Mouse (Mus musculus) kidney, postnatal 0 days (tissue): ENCODE data around the gene Wnt9a. TPM values are rescaled to one million over a fixed set of nuclear protein-coding genes. Genes with fewer than 3 reads are reported as not detected.
A peak's percentile ranks its signal among the peaks of the same experiment; 100 is the strongest.

Source experiments
- ATAC-seq: fragments of 200-750 bp; cut with Nextera tagmentation; replicated peaks from 2 replicates; pipeline ENCODE4 v1.8.0; 2017; ENCODE audit warnings: low read depth, moderate number of reproducible peaks, moderate TSS enrichment, moderate library complexity; ENCODE audit not compliant: low FRiP score
- DNase-seq: peaks from one replicate; pipeline ENCODE4 v3.0.0-alpha.2; 2016; ENCODE audit warnings: low spot score
- H3K27ac ChIP-seq: fragments of 300-500 bp; sonication (generic); 2 replicates; pipeline ENCODE4 v1.5.1; 2014; ENCODE audit warnings: mild to moderate bottlenecking
- H3K27me3 ChIP-seq: fragments of 300-500 bp; sonication (generic); 2 replicates; pipeline ENCODE4 v1.6.1; 2014; ENCODE audit warnings: low read length, mixed read lengths; ENCODE audit not compliant: insufficient read depth
- H3K36me3 ChIP-seq: fragments of 300-500 bp; sonication (generic); 2 replicates; pipeline ENCODE4 v1.6.1; 2014; ENCODE audit warnings: low read length, mixed read lengths; ENCODE audit not compliant: insufficient read depth
- H3K4me1 ChIP-seq: fragments of 300-500 bp; sonication (generic); replicated peaks from 2 replicates; pipeline ENCODE4 v1.6.1; 2014; ENCODE audit warnings: antibody characterized with exemption, low read length, mixed read lengths; ENCODE audit not compliant: insufficient read depth
- H3K4me2 ChIP-seq: fragments of 300-500 bp; sonication (generic); 2 replicates; pipeline ENCODE4 v1.6.1; 2014; ENCODE audit warnings: mild to moderate bottlenecking, low read length, moderate library complexity, mixed read lengths
- H3K4me3 ChIP-seq: fragments of 300-500 bp; sonication (generic); replicated peaks from 2 replicates; pipeline ENCODE4 v1.5.1; 2014; ENCODE audit warnings: low read depth, low read length
- H3K9ac ChIP-seq: fragments of 300-500 bp; sonication (generic); 2 replicates; pipeline ENCODE4 v1.6.1; 2014; ENCODE audit warnings: low read depth, low read length
- H3K9me3 ChIP-seq: fragments of 300-500 bp; sonication (generic); replicated peaks from 2 replicates; pipeline ENCODE4 v1.6.1; 2016; ENCODE audit warnings: low read length, inconsistent platforms, mixed read lengths
- CTCF ChIP-seq: IDR thresholded peaks from 2 replicates; pipeline ENCODE4 v1.5.1; 2016; ENCODE audit warnings: antibody characterized with exemption, low read depth, mild to moderate bottlenecking, moderate library complexity
- WGBS: fragments of 180-500 bp; shearing (Covaris S2); extraction: QIAGEN DNeasy Blood & Tissue Kit; methylation state at CpG from one replicate; pipeline ENCODE4 v1.1.7; 2014; 5-methylcytosine and 5-hydroxymethylcytosine counted together
- microRNA-seq: library from miRNA; unstranded; fragments of <30 nt; microRNA quantifications from one replicate; pipeline ENCODE4, GENCODE M21; 2016
- polyA plus RNA-seq: library from polyadenylated mRNA; unstranded; fragments of >200 nt; fragmentation: Nextera tagmentation; extraction: Ambion mirVana; gene quantifications from 2 replicates; pipeline ENCODE4 v1.2.1, GENCODE M21; 2015

The Wnt9a gene
- polyA plus RNA-seq, 1 experiment from 2014 or later: 1.1 TPM

- no peaks in the 10 kb centered on the region for H3K4me1 ChIP-seq
- H3K9ac ChIP-seq: no peak overlapping the region
- no peak overlapping the region for H3K4me2 ChIP-seq
- no peak overlapping the region for H3K27ac ChIP-seq
- no peaks in the 10 kb centered on the region for H3K27me3 ChIP-seq
- TF ChIP-seq CTCF: no peak
- no peaks in the 10 kb centered on the region for H3K36me3 ChIP-seq
- no peak for DNase-seq
- 82% methylated on average over 11 of the region's 11 CpGs for WGBS
- H3K9me3 ChIP-seq: no peaks in the 10 kb centered on the region
- ATAC-seq: no peak
- H3K4me3 ChIP-seq: no peak overlapping the region
These were observed 63.1 kb downstream of the Wnt9a start for GRCm38 (mm10) chr11:59369848-59370247.

- WGBS: 80% methylated on average over 16 of the region's 16 CpGs
- DNase-seq: no peak
- H3K9me3 ChIP-seq: no peaks in the 10 kb centered on the region
- H3K36me3 ChIP-seq: no peaks in the 10 kb centered on the region
- no peaks in the 10 kb centered on the region for H3K27me3 ChIP-seq
- no peak within 1 kb of the TSS for H3K9ac ChIP-seq
- no peak within 1 kb of the TSS for H3K4me2 ChIP-seq
- no peaks in the 10 kb centered on the region for H3K4me1 ChIP-seq
- no peak within 1 kb of the TSS for H3K4me3 ChIP-seq
- H3K27ac ChIP-seq: no peak within 1 kb of the TSS
- TF ChIP-seq CTCF: peak; percentile 31; the same call in 1 of the 2 replicates
- no peak for ATAC-seq
These were observed 68.7 kb downstream of the Wnt9a start, which contains the start of gene Prss38 for GRCm38 (mm10) chr11:59375475-59375874. Gene Prss38 (minus strand): TSS chr11:59375657.

DNA sequence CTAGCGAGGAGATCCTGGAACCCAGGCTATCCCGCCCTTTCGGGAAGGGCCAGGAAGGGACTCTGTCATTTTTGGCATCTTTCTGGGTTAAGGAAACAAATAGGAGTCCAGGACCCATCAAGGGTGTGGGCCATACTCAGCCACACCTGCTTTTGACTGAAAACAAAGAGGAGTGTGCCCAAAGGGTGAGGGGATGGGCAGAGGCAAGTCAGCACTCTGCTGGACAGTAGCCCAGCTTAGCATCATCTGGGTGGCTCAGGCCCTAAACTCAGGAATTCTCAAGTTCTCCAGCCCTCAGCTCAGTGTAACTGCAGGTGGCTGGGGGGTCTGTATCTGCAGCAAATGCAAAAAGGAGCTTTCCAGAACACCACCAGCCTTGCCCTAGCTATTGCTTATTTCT is 71.3 kb downstream of the Wnt9a start:
- Histone ChIP-seq H3K4me3 (no peak overlapping the region), H3K4me2 (no peak overlapping the region), H3K27me3 (no peaks in the 10 kb centered on the region), H3K9ac (no peak overlapping the region), H3K36me3 (no peaks in the 10 kb centered on the region), H3K27ac (no peak overlapping the region), H3K9me3 (no peaks in the 10 kb centered on the region), H3K4me1 (no peaks in the 10 kb centered on the region)
- DNase-seq (no peak), ATAC-seq (no peak)
- WGBS: 85% methylated on average over 3 of the region's 3 CpGs
- no peak for TF ChIP-seq CTCF

GRCm38 (mm10) chr11:59379547-59379946 is 72.8 kb downstream of the Wnt9a start:
- Histone ChIP-seq H3K27ac (no peak overlapping the region), H3K4me1 (peaks cover 7% of the 10 kb centered on the region; the same call in 1 of the 2 replicates), H3K9ac (no peak overlapping the region), H3K4me3 (no peak overlapping the region), H3K9me3 (no peaks in the 10 kb centered on the region), H3K4me2 (no peak overlapping the region), H3K27me3 (no peaks in the 10 kb centered on the region), H3K36me3 (no peaks in the 10 kb centered on the region)
- DNase-seq: no peak
- ATAC-seq: no peak
- TF ChIP-seq CTCF: no peak

Small RNAs within 50 kb of the gene (microRNA-seq; reads per million reads assigned to microRNA genes)
- gene Gm24756: not detected

Other genes with a start within 250 kb of the Wnt9a start
- gene Obscn, start 170.5 kb upstream of the Wnt9a start, polyA plus RNA-seq: 0.20 and 0.26 TPM in 2 replicates
- 6.5 and 6.9 TPM in 2 replicates for gene Iba57, start 143.2 kb upstream of the Wnt9a start, polyA plus RNA-seq
- gene Gjc2, start 123.7 kb upstream of the Wnt9a start, polyA plus RNA-seq: 1.2 TPM in 2 replicates
- 127 and 135 TPM in 2 replicates for gene Guk1, start 114.7 kb upstream of the Wnt9a start, polyA plus RNA-seq
- 112 and 121 TPM in 2 replicates for gene Mrpl55, start 104.4 kb upstream of the Wnt9a start, polyA plus RNA-seq
- gene 2310033P09Rik, start 98.6 kb upstream of the Wnt9a start, polyA plus RNA-seq: 33.9 and 35.0 TPM in 2 replicates
- 670 and 713 TPM in 2 replicates for gene Arf1, start 78.7 kb upstream of the Wnt9a start, polyA plus RNA-seq
- not detected in 2 replicates for gene Wnt3a, start 16.2 kb upstream of the Wnt9a start, polyA plus RNA-seq
- not detected in 2 replicates for gene Prss38, start 68.7 kb downstream of the Wnt9a start, polyA plus RNA-seq
- gene Jmjd4, start 143.1 kb downstream of the Wnt9a start, polyA plus RNA-seq: 9.2 and 9.4 TPM in 2 replicates
- 90.6 and 98.3 TPM in 2 replicates for gene Snap47, start 144.3 kb downstream of the Wnt9a start, polyA plus RNA-seq
- gene Zfp867, start 165.5 kb downstream of the Wnt9a start, polyA plus RNA-seq: 7.5 and 7.6 TPM in 2 replicates
- gene Zkscan17, start 219.8 kb downstream of the Wnt9a start, polyA plus RNA-seq: 19.9 and 20.1 TPM in 2 replicates
- gene Nlrp3, start 234.6 kb downstream of the Wnt9a start, polyA plus RNA-seq: 0.09 and 0.10 TPM in 2 replicates